Mouse (Mus musculus) heart, postnatal 36 days (tissue): ENCODE measurements around the gene Klhdc1. TPM values are rescaled to one million over a fixed set of nuclear protein-coding genes. Genes with fewer than 3 reads are reported as not detected.

ENCODE experiments used
- DNase-seq, 2 experiments: peaks; one replicate each; pipeline ENCODE4 v3.0.0; 2021 to 2022
- intact Hi-C: fragments of 180-260 bp; cut with DNase I; formaldehyde crosslinking; loops from one replicate; pipeline ENCODE4 v1.15.1; 2025
- total RNA-seq, 2 experiments: library from RNA; stranded (reverse); gene quantifications; 2 replicates each; pipeline ENCODE4 v1.2.3; 2021

Gene Klhdc1
- 10 to 100 TPM; 35.7 to 37.2 TPM for total RNA-seq

DNA sequence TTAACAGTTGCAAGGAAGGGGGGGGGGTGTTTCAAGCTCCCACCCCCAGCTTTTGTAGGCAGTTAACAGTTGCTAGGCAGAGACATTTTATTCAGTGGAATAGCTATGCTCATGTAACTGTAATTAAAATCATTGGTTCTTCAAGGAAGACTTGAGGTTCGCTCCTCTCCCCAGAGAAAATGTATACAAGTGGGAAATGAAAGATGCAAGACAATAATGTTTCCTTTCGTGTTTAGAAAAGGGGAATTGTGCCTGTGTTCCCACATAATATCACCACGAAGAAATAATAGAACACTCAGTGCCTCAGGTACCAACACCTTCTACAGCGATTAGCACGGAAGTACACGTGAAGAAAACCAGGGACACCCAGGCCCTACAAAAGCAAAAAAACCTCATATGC, at the start of gene Klhdc1:
Gene Klhdc1 (plus strand): TSS at position 301 of the 400 bp plus-strand sequence.
- intact Hi-C loops, result loop anchor here (2.0 kb wide), 2 partner anchors 42 to 56 kb away; partner anchors contain the start of genes Dnaaf2 and Klhdc2
- DNase-seq, result no peak

DNA sequence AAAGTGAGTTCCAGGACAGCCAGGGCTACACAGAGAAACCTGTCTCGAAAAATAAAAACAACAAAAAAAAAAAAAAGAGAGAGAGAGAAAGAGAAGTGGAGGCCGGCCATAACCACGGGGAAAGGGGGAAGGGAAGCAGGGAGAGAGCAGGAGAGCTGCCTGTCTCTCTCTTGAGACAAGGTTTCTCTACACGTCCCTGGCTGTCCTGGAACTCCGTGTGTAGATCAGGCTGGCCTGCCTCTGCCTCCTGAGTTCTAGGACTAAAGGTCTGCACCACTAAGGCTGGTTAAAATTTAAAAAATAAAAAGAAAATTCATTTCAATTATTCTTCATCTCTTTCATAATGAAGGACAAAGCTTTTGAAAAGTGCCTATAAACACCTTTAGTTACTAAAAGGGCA, 49.6 kb upstream of the Klhdc1 start:
- intact Hi-C loops, result no loop called here

DNA sequence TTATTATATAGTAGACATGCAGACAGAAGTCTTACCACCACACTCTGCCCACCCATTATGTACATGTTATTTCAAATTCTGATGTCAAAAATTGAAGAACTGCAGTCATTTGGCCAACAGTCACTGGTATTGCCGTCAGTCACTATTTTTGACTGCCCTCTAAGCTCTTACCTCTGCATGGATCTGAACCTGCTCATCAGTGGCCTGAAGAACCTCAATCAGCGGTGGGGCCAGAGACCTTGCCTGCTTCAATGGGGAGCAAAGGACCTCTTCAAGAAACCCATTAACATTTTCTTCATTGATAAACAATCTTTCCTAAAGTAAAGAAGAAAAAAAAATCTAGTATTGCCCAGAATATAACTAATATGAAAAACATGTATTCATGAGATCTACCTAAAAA, 48.3 kb upstream of the Klhdc1 start:
- DNase-seq, result no peak
- intact Hi-C loops, result no loop called here

More for the DNA sequence above, 49.6 kb upstream of the Klhdc1 start:
- no peak for DNase-seq

DNA sequence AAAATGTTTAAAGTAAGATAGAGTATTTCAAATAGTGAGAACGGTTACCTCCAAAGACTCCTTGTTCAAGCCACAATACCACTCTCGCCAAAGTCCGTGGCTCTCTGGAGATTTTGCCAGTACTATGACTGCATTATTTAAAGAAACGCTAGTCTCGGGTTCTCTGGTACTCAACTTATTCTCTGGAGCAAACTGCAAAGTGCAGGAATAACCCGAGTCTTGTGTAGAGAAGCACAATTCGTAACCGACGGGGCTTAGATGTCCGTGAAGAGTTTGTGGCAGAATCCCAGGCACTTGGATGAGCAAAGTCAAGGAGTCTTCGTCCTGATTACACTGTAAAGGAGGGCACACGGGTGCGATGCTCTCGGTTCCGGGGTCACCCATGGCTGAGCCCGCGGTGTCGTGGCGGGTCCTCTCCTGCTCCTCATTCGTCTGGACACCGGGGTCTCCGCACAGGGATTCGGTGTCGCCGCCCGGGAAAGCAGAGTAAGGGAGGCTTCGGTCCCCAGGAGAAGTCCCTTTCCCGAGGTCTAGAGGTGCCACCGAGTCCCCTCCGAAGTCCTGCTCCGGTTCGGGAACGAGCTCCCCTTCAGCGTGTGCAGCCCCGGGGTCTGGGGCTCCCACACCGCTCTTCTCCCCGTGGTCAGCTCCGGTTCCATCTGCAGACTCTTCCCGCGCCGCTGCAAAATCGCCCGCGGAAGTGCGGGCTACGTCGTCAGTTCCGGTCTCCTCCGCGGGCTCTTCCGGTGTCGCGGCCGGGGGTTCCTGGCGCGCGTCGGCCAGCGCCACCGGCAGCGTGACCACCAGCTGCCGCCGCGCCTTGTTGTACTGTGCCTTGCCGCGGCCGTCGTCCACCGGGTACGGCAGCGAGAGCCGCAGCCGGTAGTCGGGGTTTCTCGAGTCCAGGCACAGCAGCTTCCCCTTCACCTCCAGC, 44.3 kb upstream of the Klhdc1 start, which contains the start of gene Gm49383:
Gene Gm49383 (minus strand): TSS at position 661 of the 934 bp plus-strand sequence.
- peak; percentile 73 to 78 for DNase-seq
- intact Hi-C loops, result loop anchor here (1.0 to 5.0 kb wide), 3 partner anchors 12 to 486 kb away; partner anchors contain the start of genes Klhdc2, Mgat2, Rpl36al and Sos2

DNA sequence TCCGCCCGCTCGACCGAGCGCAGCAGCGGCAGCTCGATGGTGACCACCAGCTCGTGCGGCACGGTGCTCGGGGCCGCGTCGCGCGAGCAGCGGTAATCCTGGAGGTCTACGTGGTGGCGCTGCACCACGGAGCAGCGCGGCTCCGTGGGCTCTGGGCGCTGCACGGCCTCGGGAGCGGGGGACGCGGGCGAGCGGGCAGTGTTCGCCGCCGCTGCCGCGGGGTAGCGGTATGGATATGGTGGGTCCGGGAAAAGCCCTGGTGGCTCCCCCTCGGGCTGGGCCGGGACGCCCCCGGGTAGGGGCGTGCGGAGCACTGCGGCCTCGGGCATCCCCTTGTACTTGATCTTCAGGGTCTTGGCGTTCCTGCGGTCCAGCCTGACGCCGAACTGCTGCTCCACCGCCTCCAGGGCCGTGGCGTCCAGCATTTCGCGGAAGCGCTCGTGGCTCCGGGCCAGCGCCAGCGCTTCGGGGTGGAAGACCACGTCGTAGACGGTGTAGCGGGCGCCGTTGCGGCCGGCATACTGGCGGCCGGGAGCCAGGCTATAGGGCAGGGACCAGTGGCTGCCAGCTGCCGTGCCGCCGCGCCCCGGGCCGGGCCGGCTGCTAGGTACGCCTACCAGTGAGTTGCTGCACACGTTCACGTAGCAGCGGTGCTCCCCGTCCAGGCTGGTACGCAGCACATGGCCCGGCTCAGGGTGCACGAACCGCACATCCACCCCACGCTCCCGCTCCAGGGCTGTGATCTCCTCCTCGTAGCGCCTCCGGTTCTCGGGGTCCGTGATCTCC, 43.4 kb upstream of the Klhdc1 start:
- DNase-seq, result peak; percentile 66 to 75
- intact Hi-C loops, result loop anchor here (1.0 to 5.0 kb wide), 4 partner anchors 13 to 485 kb away; partner anchors contain the start of genes Klhdc1, Klhdc2, Mgat2 and Rpl36al

DNA sequence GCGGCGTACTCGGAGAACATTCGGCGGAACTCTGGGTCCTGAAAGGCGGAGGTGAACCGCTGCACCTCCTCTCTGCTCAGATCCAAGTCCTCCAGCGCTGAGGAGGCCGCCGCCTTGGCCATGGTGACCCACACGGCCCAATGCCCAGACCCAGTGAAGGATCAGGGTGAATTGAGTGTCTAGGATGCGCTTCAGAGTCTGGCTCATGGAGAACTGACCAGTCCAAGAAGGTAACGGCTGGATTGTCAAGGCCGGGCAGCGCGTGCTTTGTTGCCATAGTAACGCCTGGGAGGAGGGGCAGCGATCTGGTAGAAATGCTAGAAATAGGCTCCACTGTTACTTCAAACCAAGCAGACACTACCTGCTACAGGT, 42.8 kb upstream of the Klhdc1 start, which contains the start of gene Dnaaf2:
Gene Dnaaf2 (minus strand): TSS at position 266 of the 372 bp plus-strand sequence.
- intact Hi-C loops, result loop anchor here (2.0 to 5.0 kb wide), 3 partner anchors 43 to 484 kb away; partner anchors contain the start of genes Klhdc1, Klhdc2 and Sos2
- peak in 1 of 2 experiments; percentile 63 for DNase-seq

DNA sequence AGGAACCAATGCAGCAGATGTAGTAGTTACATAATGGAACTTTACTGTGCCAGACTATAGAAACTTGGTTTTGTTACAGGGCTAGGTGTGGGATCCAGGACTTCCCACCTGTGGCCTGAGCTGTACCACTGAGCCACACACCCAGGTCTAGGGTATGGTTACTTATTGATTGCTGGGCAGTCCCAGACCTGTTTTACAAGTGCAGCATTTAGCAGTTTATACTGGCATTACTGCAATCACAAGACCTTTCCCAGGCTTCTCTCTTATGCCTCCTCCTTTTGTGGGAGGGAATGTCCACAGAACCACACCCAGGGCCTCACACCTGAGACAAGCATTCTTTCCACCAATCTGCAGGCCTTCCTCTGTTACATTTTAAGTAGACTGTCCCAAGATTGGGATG, 42.0 kb upstream of the Klhdc1 start:
- no peak for DNase-seq
- intact Hi-C loops, result loop anchor here (2.0 to 5.0 kb wide), 3 partner anchors 42 to 483 kb away; partner anchors contain the start of genes Klhdc1, Klhdc2 and Sos2

DNA sequence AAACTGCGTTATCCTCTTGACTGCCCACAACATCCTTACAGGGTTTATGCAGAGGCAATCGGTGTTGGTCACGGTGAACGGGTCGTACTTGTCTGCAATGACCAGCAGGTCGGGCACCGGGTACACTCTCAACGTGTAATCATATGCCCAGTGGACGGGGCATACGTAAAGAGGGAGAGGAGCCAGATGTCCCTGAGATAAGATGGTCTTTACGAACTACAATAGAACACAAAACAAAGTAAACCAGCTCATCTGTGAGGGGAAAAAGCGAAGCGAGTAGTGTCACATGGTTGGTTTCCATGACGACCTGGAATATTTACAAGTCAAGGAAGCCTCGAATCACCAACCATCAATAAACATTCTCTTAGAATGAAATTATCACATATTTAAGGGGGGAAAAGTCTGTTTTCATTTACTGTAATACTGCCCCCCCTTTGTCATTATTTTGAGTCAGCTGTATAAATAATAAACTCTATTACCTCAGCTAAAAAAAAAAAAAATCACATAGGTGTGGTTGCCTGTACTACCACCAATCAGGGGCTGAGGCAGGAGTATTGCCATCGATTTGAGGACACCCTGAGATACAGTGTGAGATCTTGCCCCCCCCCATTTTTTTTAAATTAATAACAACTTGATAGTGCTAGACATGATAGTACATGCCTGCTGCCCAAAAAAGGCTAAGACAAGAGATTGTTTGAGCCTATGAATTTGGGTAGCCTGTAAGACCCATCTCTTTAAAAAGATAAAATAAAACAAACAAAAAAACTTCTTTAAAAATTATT, 36.7 kb upstream of the Klhdc1 start, which contains the start of gene Gm49384:
Gene Gm49384 (minus strand): TSS at position 216 of the 782 bp plus-strand sequence.
- intact Hi-C loops, result loop anchor here (10.0 kb wide), 1 partner anchor 381 kb away; the partner anchor contains the start of gene Vcpkmt

DNA sequence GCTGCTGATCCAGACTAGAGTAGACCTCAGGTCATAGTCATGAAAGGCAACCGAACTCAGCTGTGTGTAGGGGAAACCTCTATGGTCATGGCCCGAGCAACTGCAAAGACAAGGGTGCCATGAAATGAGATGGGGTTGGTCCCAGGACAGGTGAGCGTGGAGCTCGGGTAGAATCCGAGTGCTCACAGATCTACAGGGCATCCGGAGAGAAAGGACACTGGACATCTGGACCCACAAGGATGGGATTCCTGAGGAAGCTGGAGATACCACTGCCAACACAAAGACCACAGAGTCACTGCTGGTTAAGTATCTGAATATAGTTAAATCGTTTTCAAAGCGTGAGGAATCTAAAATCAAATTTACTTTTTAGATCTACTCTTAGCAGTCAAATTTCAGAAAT, 33.6 kb upstream of the Klhdc1 start:
- intact Hi-C loops, result loop anchor here (10.0 kb wide), 1 partner anchor 377 kb away; the partner anchor contains the start of gene Vcpkmt

More for the DNA sequence above, 36.7 kb upstream of the Klhdc1 start, which contains the start of gene Gm49384:
- no peak for DNase-seq

DNA sequence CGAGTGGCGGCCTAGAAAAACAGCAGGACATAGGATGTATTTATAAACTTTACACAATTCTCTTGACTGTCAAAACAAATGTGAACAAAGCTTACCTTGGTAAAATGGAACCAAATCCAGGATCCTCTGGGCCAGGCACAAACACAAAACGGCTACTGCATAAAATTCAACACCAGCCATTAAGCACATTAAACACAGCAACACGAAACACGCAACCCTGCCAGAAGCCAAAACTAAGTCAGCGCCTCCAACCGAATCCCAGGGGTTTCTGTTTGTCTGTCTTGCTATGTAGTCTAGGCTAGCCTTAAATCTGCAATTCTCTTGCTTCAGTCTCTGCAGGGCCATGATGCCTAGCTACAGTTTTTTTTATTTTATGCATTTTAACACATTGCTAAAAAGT, 33.0 kb upstream of the Klhdc1 start:
- DNase-seq, result no peak
- intact Hi-C loops, result loop anchor here (10.0 kb wide), 1 partner anchor 377 kb away; the partner anchor contains the start of gene Vcpkmt

More for the DNA sequence above, 33.6 kb upstream of the Klhdc1 start:
- DNase-seq, result no peak

DNA sequence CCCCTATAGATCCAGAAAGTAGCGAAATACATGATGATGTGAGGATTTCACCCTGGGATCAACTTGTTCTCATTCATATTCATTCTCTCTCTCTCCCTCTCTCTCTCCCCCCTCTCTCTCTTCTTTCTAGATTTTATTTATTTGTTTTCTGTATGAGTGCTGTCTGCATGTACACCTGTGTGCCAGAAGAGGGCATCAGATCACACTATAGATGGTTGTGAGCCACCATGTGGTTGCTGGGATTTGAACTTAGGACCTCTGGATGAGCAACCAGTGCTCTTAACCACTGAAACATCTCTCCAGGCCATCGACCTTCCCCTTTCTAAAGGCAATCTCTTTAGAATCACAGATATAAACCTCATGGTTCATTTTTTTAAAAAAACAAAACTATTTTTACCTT, 32.5 kb upstream of the Klhdc1 start:
- intact Hi-C loops, result loop anchor here (10.0 kb wide), 1 partner anchor 376 kb away; the partner anchor contains the start of gene Vcpkmt
- DNase-seq, result no peak

DNA sequence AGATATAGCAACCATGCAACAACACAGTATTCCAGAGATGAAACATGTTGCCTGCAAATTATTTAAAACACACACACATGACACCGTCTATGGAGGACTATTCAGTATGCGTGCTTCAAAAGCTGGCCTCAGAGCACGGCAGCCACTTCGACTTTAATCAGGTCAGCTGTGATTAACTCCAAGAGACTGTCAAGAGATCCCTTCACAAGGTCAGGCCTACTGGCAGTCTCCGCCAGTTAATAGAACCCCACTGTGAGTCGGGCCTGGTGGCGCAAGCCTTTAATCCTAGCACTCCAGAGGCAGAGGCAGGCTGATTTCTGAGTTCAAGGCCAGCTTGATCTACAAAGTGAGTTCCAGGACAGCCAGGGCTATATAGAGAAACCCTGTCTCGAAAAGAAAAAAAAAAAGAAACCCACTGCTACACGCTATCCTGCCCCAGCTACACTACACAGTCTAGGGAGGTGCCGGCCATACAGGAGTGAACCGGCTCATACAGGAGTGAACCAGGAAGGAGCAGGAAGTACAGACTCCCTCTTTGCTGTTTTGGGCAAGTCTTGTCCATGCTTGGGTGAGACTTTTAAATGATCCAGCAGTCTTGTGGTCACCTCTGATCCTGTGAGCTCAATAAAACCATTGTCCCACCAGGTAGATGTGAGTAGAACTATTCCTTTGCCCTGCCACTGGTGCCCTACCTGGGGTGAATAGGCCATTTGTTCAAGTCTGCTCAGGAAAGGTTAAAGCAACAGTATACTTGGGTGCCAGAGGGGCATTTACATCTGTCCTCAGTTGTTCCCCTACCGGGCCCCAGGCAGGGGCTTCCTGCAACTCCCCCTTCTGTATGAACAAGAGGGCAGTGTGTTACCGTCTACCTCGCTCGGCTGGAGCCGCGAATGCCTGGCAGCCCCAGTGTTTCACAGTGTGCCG, 30.7 kb upstream of the Klhdc1 start:
- intact Hi-C loops, result no loop called here
- DNase-seq, result no peak

DNA sequence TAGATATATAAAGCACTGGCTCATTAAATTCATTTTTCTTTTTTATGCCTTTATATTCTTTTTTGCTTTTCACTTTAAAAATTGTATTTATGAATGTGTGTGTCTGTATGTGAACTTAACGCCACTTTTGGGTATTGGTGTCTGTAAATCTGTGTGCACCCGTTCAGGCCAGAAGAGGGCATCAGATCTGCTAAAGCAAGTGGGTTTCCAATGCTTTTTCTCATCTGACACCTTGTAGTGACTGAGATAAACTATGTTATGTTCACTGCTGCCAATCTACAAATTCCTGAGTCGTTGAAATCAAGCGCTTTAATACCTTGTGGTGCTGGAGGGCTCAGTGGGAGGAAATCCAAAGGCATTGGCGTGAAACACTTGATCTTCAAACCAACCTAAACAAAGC, 29.9 kb upstream of the Klhdc1 start:
- intact Hi-C loops, result no loop called here

DNA sequence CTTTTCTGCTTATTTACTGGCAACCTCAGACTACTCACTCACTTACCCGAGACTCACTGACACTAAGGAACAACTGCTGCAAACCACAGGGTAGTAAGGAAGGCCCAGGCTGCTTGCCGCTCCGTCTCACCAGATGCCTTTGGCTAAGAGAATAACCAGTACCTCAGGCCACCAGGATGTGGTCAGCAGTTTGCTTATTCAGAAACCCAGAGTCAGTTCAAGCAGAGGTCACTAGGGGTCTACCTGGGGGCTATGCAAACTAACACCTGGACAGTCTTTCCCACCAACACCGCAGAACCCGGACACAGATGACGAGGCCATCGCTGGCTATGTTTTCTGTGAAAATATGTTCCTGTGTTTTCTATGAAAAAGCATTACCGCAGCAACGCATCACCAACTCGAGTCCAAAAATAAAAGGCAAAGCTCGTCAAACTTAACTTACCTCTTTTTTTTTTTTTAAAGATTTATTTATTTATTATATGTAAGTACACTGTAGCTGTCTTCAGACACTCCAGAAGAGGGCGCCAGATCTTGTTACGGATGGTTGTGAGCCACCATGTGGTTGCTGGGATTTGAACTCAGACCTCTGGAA, 27.7 kb upstream of the Klhdc1 start:
- intact Hi-C loops, result no loop called here
- DNase-seq, result no peak

More for the DNA sequence above, 29.9 kb upstream of the Klhdc1 start:
- no peak for DNase-seq

DNA sequence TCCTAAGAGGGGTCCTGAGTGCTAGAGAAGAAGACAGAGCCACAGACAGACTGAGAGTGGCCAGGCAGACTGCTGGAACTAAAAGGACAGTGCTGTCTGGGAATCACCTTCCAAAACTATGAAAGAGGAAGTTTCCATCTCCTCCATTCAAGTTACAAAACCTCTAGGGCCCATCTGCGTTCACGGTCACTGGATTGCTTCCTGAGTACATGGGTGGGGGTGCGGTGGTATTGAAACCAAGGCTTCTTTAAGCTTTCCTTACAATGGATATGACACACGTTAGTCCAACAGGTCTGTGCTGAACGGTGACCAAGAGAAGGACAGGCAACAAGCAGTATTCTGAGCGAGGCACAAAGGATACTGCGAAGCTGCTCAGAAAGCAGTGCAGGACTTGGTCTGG, 26.6 kb upstream of the Klhdc1 start:
- intact Hi-C loops, result no loop called here

DNA sequence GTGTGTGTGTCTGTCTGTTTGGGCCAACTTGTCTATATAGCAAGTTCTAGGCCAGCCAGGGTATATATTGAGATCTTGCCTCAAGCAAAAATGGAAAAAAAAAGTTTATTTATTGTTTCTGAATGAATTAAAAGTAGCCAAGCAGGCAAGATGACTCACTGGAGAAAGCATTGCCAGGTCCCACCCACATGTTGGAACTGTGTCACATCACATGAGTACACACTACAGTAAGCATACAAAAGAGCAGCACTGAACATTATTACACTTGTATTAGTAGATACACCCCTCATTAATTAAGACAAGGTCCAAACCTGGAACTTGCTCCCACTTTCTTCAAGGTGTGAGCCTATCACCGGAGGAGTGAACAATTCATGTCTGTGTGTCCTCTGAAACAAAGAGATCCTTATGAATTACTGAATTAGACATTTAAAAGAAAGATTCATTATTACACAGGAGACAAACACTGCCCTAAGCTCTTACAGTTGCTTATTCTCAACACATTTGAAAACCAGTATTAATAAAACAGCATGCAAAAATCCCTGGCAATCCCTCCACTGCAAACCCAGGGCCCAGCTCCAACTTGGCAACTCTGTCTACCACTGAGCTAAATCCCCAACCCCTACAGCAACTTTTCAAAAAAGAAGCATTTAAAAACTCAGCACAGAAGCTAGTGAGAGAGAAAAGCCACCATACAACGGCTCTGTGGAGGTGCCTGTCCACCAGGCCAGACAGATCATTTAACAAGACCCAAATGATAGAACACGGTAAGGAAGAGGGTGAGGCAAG, 25.8 kb upstream of the Klhdc1 start:
- intact Hi-C loops, result no loop called here
- DNase-seq, result peak; percentile 63 to 73

More for the DNA sequence above, 26.6 kb upstream of the Klhdc1 start:
- DNase-seq, result no peak

DNA sequence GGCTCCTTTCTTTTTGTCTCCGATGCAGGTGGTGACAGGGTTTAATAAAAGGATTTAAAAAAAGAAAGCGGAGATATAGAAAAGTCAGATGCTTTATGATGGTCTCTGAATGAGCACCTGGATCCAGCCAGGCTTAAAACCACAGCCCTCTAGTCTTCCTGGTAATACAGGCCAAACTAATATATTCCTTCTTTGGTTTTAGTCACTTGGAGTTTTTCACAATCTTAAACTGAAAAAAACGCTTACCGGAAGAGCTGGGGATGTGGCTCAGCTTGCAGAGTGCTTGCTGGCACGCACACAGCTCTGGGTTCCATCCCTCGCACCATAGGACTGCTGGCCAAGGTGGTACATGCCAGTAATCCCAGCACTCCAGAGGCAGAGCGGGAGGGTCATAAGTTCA, 24.4 kb upstream of the Klhdc1 start:
- no peak for DNase-seq
- intact Hi-C loops, result no loop called here
